Mouse (Mus musculus) kidney, embryonic 14.5 days (tissue): ENCODE measurements around the gene Klk12. TPM values are rescaled to one million over a fixed set of nuclear protein-coding genes. Genes with fewer than 3 reads are reported as not detected.

ENCODE experiments used
- ATAC-seq: fragments of 200-750 bp; cut with Nextera tagmentation; 2 replicates; pipeline ENCODE4 v1.8.0; 2017; ENCODE audit warnings: moderate number of reproducible peaks, mild to moderate bottlenecking, moderate TSS enrichment, moderate library complexity; ENCODE audit not compliant: low FRiP score, low TSS enrichment
- H3K27ac ChIP-seq: fragments of 300-500 bp; sonication (generic); 2 replicates; pipeline ENCODE4 v1.5.1; 2014; ENCODE audit warnings: low read depth, mild to moderate bottlenecking, low read length, moderate library complexity, mixed read lengths
- H3K27me3 ChIP-seq: fragments of 300-500 bp; sonication (generic); 2 replicates; pipeline ENCODE4 v1.6.1; 2014; ENCODE audit warnings: mild to moderate bottlenecking, low read length; ENCODE audit not compliant: control insufficient read depth, insufficient read depth
- H3K36me3 ChIP-seq: fragments of 300-500 bp; sonication (generic); 2 replicates; pipeline ENCODE4 v1.6.1; 2014; ENCODE audit warnings: low read length, mixed read lengths; ENCODE audit not compliant: control insufficient read depth, insufficient read depth
- H3K4me1 ChIP-seq: fragments of 300-500 bp; sonication (generic); 2 replicates; pipeline ENCODE4 v1.6.1; 2014; ENCODE audit warnings: low read length, mixed read lengths; ENCODE audit not compliant: control insufficient read depth, insufficient read depth
- H3K4me2 ChIP-seq: fragments of 300-500 bp; sonication (generic); replicated peaks from 2 replicates; pipeline ENCODE4 v1.6.1; 2014; ENCODE audit warnings: low read depth, mild to moderate bottlenecking, low read length
- H3K4me3 ChIP-seq: fragments of 300-500 bp; sonication (generic); 2 replicates; pipeline ENCODE4 v1.5.1; 2014; ENCODE audit warnings: mild to moderate bottlenecking, low read length
- H3K9ac ChIP-seq: fragments of 300-500 bp; sonication (generic); 2 replicates; pipeline ENCODE4 v1.6.1; 2014; ENCODE audit warnings: low read depth, mild to moderate bottlenecking, low read length, moderate library complexity
- H3K9me3 ChIP-seq: fragments of 300-500 bp; sonication (generic); 2 replicates; pipeline ENCODE4 v1.6.1; 2016; ENCODE audit warnings: low read length; ENCODE audit not compliant: control insufficient read depth
- WGBS: fragments of 180-500 bp; shearing (Covaris S2); extraction: QIAGEN DNeasy Blood & Tissue Kit; methylation state at CpG from one replicate; pipeline ENCODE4 v1.1.7; 2014; 5-methylcytosine and 5-hydroxymethylcytosine counted together
- polyA plus RNA-seq: library from polyadenylated mRNA; unstranded; fragments of >200 nt; fragmentation: Nextera tagmentation; extraction: Ambion mirVana; gene quantifications from 2 replicates; pipeline ENCODE4 v1.2.1, GENCODE M21; 2014

The Klk12 gene
- polyA plus RNA-seq, 1 experiment from 2014 or later = not detected

DNA sequence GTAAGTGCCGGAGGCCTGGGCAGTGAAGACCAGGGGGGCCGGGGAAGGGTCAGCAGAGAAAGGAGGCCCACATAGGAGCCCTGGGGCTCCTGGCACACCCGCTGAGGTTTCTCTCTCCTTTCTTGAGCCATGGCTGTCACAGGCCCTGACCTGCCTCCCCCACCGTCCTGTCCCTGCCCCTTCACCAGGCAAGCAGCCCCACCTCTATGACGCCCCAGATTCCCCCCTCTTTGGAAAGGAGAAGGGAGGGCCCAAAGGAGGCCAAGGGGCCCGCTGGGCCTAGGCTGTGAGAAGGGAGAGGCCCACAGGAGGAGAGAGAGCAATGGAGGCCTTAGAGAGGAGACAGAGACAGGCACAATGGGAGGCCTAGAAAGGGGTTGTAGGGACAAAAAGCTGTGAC, 6.1 kb downstream of the Klk12 start:
- WGBS = 66% methylated on average over 6 of the region's 6 CpGs
- Histone ChIP-seq H3K9me3 (no peaks in the 10 kb centered on the region), H3K27me3 (no peaks in the 10 kb centered on the region), H3K9ac (no peak overlapping the region), H3K36me3 (no peaks in the 10 kb centered on the region), H3K27ac (no peak overlapping the region), H3K4me2 (no peak overlapping the region), H3K4me1 (no peaks in the 10 kb centered on the region), H3K4me3 (no peak overlapping the region)
- ATAC-seq = no peak

DNA sequence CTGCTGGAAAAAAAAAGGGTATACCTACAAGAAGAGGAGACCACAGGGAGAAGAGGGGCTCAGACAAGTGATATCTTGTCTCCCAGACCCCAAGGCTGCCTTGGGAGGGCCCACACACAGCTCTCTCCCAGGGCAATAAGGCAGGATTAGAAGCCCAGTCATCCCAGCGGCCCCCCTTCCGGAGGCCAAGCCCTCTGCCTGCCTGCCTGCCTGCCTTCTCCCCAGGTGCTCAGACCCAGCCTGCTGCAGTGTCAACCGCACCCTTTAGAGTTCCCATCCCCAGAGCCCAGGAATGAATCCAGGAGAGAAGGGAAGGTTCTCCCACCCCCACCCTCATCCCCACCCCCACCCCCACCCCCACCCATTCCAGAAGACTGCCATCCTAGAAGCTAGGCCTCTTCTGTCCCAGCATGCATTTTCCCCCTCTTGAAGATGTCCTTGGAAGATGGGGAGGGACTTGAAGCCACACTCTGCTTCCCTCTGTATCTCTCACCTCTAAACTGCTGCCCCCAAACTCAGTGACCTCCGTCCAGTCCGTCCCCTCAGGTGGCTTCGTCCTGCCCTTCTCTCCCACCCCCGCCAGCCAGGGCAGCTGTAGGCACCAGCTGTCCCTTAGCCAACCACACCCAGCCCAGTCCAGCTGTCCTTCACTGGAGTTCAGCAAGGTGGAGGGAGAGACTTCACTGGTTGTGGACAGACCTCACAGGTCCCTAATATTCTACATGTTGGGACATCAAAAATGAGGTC, 6.8 kb downstream of the Klk12 start:
- WGBS = 44% methylated on average over 7 of the region's 7 CpGs
- no peak for ATAC-seq
- Histone ChIP-seq H3K36me3 (no peaks in the 10 kb centered on the region), H3K9me3 (no peaks in the 10 kb centered on the region), H3K9ac (no peak overlapping the region), H3K27ac (no peak overlapping the region), H3K4me3 (no peak overlapping the region), H3K27me3 (no peaks in the 10 kb centered on the region), H3K4me1 (no peaks in the 10 kb centered on the region), H3K4me2 (no peak overlapping the region)

DNA sequence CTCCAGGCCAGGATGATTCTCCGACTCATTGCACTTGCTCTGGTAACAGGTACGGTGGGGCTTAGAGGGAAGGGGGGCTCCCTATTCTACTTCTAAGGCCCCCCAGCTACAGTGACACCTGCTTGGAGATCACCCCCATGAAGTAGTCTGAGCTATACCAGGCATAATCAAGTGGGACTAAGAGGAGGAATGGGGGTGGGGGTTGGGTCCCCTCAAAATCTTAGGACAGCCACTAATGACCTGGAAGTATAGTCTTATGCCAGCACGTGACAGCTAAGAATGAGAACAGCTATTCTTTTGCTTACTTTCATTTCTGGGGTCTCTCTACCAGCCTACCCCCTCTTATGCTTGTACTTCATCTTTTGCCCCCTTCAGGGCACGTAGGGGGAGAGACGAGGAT, 7.8 kb downstream of the Klk12 start:
- Histone ChIP-seq H3K4me3 (no peak overlapping the region), H3K9me3 (no peaks in the 10 kb centered on the region), H3K36me3 (no peaks in the 10 kb centered on the region), H3K27me3 (no peaks in the 10 kb centered on the region), H3K27ac (no peak overlapping the region), H3K4me1 (no peaks in the 10 kb centered on the region), H3K4me2 (no peak overlapping the region), H3K9ac (no peak overlapping the region)
- 80% methylated on average over 5 of the region's 5 CpGs for WGBS
- ATAC-seq = no peak

DNA sequence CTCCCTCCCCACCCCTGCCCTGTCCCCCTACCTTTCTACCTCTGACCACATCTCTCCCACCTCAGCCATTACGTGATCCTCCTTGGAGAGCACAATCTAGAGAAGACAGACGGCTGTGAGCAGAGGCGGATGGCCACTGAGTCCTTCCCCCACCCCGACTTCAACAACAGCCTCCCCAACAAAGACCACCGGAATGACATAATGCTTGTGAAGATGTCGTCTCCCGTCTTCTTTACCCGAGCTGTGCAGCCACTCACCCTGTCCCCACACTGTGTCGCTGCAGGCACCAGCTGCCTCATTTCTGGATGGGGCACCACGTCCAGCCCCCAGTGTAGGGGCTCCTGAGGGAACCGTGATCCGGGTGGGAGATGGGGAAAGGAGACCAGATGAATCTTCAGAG, 8.7 kb downstream of the Klk12 start:
- Histone ChIP-seq H3K4me2 (no peak overlapping the region), H3K4me1 (no peaks in the 10 kb centered on the region), H3K9me3 (no peaks in the 10 kb centered on the region), H3K4me3 (no peak overlapping the region), H3K9ac (no peak overlapping the region), H3K27ac (no peak overlapping the region), H3K36me3 (no peaks in the 10 kb centered on the region), H3K27me3 (no peaks in the 10 kb centered on the region)
- ATAC-seq = no peak
- WGBS = 92% methylated on average over 12 of the region's 12 CpGs

DNA sequence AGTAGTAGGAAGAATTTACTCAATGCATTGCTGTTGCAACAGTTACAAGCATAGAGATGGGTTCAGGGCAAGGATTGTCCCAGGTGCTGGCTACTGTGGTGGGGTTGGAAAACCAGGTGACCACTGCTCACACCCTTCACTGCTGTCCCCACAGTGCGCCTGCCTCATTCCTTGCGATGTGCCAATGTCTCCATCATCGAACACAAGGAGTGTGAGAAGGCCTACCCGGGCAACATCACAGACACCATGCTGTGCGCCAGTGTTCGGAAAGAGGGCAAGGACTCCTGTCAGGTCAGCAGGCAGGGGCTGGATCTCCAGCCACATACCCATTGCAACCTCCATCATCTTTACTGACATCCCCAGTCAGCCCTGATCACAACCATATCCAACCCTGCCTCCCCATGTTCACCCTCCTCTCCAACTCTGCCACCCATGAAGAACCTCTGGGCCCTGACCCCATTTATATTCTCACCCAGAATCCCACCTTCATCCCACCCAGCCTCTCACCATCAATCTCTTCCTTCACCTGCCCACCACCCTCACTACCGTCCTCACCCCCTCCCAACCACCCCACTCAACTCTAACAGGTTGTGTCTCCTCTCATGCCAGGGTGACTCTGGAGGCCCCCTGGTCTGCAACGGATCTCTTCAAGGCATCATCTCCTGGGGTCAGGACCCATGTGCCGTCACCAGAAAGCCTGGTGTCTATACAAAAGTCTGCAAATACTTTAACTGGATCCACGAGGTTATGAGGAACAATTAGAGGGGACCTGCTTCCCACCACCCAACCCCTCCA, 9.7 kb downstream of the Klk12 start:
- 0 out of 2 replicates have a peak, but pooled peaks cover 4% of the 10 kb centered on the region for H3K4me1 ChIP-seq
- WGBS = 87% methylated on average over 10 of the region's 10 CpGs
- no peak overlapping the region for H3K4me2 ChIP-seq
- H3K36me3 ChIP-seq = no peaks in the 10 kb centered on the region
- ATAC-seq = no peak
- H3K9me3 ChIP-seq = no peaks in the 10 kb centered on the region
- H3K4me3 ChIP-seq = no peak overlapping the region
- H3K27ac ChIP-seq = no peak overlapping the region
- H3K27me3 ChIP-seq = 0 out of 2 replicates have a peak, but pooled peaks cover 5% of the 10 kb centered on the region
- no peak overlapping the region for H3K9ac ChIP-seq

DNA sequence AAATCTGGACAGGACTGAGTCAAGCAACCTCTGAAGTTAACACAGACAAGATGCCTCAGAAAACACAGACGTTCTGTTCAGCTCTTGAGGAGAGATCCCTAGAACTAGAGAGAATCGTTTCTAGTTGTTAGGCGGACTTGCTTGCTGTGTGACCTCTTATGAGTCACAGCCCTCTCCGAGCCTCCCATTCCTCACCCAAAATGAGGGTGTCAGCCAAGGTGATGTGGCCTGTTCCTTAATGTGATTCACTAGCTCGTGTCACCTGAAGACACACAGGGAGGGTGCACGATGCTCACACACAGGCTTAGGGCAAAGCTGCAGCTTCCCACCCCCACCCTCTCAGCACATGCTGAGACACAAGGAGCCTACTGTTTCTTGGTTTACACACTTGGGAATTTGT, 11.5 kb downstream of the Klk12 start:
- Histone ChIP-seq H3K27me3 (0 out of 2 replicates have a peak, but pooled peaks cover 6% of the 10 kb centered on the region), H3K27ac (no peak overlapping the region), H3K4me1 (0 out of 2 replicates have a peak, but pooled peaks cover 4% of the 10 kb centered on the region), H3K36me3 (no peaks in the 10 kb centered on the region), H3K9me3 (no peaks in the 10 kb centered on the region), H3K4me3 (no peak overlapping the region), H3K4me2 (no peak overlapping the region), H3K9ac (no peak overlapping the region)
- no peak for ATAC-seq
- WGBS = 73% methylated on average over 6 of the region's 6 CpGs

DNA sequence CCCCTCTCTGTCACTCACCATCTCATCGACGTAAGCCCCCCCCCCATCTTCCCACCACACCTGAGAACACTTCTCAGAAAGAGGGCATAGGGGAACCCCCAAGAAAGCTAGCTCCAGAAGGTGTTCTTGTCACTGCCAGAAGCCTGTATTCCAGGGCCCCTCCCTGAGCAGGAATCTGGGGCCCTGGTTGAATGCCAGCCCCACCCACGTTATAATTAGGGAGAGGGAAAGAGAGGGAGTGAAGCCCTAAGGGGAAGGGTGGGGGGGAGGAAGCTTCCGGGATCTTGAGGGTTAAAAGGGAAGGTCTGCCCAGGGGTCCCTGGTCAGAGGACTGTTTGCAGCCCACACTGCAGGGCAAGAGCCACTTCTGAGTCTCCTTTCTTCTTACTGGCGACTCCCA, 12.0 kb downstream of the Klk12 start, which contains the start of gene Klk10:
Gene Klk10, plus strand, starts transcription at position 290 of the 400 bp plus-strand sequence.
- no peak for ATAC-seq
- Histone ChIP-seq H3K36me3 (no peaks in the 10 kb centered on the region), H3K4me2 (no peak within 1 kb of the TSS), H3K27ac (no peak within 1 kb of the TSS), H3K9me3 (no peaks in the 10 kb centered on the region), H3K4me1 (0 out of 2 replicates have a peak, but pooled peaks cover 4% of the 10 kb centered on the region), H3K9ac (no peak within 1 kb of the TSS), H3K4me3 (no peak within 1 kb of the TSS), H3K27me3 (0 out of 2 replicates have a peak, but pooled peaks cover 6% of the 10 kb centered on the region)
- WGBS = 49% methylated on average over 5 of the region's 5 CpGs

DNA sequence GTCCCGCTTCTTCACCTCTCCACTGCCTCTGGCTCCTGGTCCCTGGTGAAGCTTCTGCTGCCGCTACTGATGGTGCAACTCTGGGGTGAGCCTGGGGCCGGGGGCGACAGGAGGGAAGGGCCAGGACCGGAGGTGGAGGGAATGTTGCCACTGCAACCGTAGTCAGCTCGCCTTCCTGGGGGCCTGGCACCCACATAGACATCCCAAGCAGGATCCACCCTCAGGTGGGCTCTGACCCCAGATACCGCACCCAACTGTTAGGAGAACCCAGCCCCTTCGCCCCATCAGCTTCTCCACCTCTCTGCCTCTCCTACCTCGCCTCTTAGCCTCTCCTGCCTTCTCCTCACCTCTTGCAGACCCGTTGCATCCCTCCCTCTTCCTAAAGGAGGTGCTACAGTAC, 12.8 kb downstream of the Klk12 start:
- Histone ChIP-seq H3K4me2 (no peak overlapping the region), H3K27ac (no peak overlapping the region), H3K27me3 (0 out of 2 replicates have a peak, but pooled peaks cover 6% of the 10 kb centered on the region), H3K9ac (no peak overlapping the region), H3K4me1 (0 out of 2 replicates have a peak, but pooled peaks cover 4% of the 10 kb centered on the region), H3K9me3 (no peaks in the 10 kb centered on the region), H3K4me3 (no peak overlapping the region), H3K36me3 (no peaks in the 10 kb centered on the region)
- WGBS = 92% methylated on average over 11 of the region's 11 CpGs
- ATAC-seq = no peak
